In the genomic region with DNA sequence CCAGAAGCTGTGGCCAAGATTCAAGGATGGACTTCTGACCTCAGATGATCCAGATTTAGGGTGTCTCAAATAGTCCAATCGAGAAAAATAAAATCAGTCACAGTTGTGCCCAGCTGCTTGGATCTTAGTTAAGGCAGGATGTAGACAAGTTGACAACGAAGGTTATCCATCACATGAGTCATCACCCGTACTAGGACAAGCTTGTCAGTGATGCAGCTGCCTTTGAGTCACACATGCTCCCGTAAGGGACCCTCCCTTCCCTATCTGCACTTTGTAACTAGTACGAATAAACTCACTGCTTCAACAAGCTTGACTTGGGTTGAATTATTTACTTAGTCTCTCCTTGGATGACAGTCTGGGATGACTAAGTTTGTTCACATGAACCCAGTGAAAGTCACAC, we compare ENCODE assay signal across 14 mouse cellular contexts.
A peak's percentile ranks its signal among the peaks of the same experiment; 100 is the strongest.
DNase-seq lines count a peak whose midpoint lies in the region; TF ChIP-seq lines count a peak whose summit lies in the region.
"Had no signal": no experiment of that assay in that cellular context is flagged by ENCODE, and none has a peak within 500 bp of the region (broad histone marks: within the 10 kb centered on the region; RNA-seq: fewer than 3 reads in every experiment).

No protein-coding gene starts in this region.

- no peak overlapping the region for H3K4me3 ChIP-seq in CH12.LX (replicated peaks in 1 of 3; ENCODE audit: low read depth in 2 of 3, low read length in 2 of 3, poor library complexity in 1 of 3)
- H3K4me3 ChIP-seq: hindbrain, embryonic 15.5 days; limb, embryonic 13.5 days had no signal

- DNase-seq in gastrocnemius, postnatal 25 days: peak; percentile 5
- no peak for DNase-seq in gastrocnemius, postnatal 14 days
- DNase-seq in 3T3-L1 (ENCODE audit: low read depth, low spot score): peak; percentile 88
- peak; percentile 33 for DNase-seq in CH12.LX (ENCODE audit: extremely low read depth)
- peak; percentile 17 to 27 for DNase-seq in heart, postnatal 10 days
- no peak for DNase-seq in layer of hippocampus, adult 18-20 months (ENCODE audit: low spot score in 2 of 2)
- no peak for DNase-seq in layer of hippocampus, postnatal 25 days (ENCODE audit: extremely low spot score in 1 of 2, low spot score in 1 of 2)
- DNase-seq: cerebellum, adult 2 months; layer of hippocampus, adult 9-11 months; midbrain, embryonic 14.5 days; retina, postnatal 1 day had no signal

- dilution Hi-C loops in CH12.LX (cut with MboI; ENCODE audit: extremely low pct_ligation_motif_present, extremely low pct_unique_long_range_greater_than_20kb, low sequenced_read_pairs): no loop called here

- no peaks in the 10 kb centered on the region for H3K27me3 ChIP-seq in CH12.LX (replicated peaks)
- H3K27me3 ChIP-seq: hindbrain, embryonic 15.5 days; limb, embryonic 13.5 days had no signal

- intact Hi-C loops in gastrocnemius, postnatal 14 days (cut with DNase I; ENCODE audit: low total_unique reads): no loop called here
- intact Hi-C loops in heart, postnatal 10 days (cut with DNase I): no loop called here

- no peaks in the 10 kb centered on the region for H3K36me3 ChIP-seq in CH12.LX (replicated peaks in 1 of 2; ENCODE audit: control insufficient read depth in 1 of 2, insufficient read depth in 1 of 2, low read length in 1 of 2)
- H3K36me3 ChIP-seq: hindbrain, embryonic 15.5 days; limb, embryonic 13.5 days had no signal

- no peaks in the 10 kb centered on the region for H3K9me3 ChIP-seq in CH12.LX (replicated peaks; ENCODE audit: low read length)
- H3K9me3 ChIP-seq: hindbrain, embryonic 15.5 days; limb, embryonic 13.5 days had no signal

- no peak for TF ChIP-seq POLR2A in CH12.LX (IDR thresholded peaks at IDR 0.05; ENCODE audit: low read depth, low read length)

- H3K27ac ChIP-seq in CH12.LX (ENCODE audit: insufficient read depth, low read depth): no peak overlapping the region
- H3K27ac ChIP-seq: hindbrain, embryonic 15.5 days; limb, embryonic 13.5 days; liver, embryonic 14.5 days had no signal

- no peak overlapping the region for H3K4me2 ChIP-seq in CH12.LX (ENCODE audit: insufficient read depth, low read depth, poor library complexity, severe bottlenecking)
- H3K4me2 ChIP-seq: hindbrain, embryonic 15.5 days; limb, embryonic 13.5 days had no signal

- no peaks in the 10 kb centered on the region for H3K79me2 ChIP-seq in CH12.LX (replicated peaks; ENCODE audit: control insufficient read depth, extremely low read depth, insufficient read depth, poor library complexity, severe bottlenecking)

- peaks cover 0 to 6% of the 10 kb centered on the region in 2 experiments; a peak in 1 of 4 replicates for H3K4me1 ChIP-seq in CH12.LX (ENCODE audit: control insufficient read depth in 1 of 2, insufficient read depth in 2 of 2)
- H3K4me1 ChIP-seq: hindbrain, embryonic 15.5 days; limb, embryonic 13.5 days had no signal

- no peak for TF ChIP-seq RAD21 in CH12.LX (IDR thresholded peaks at IDR 0.05; ENCODE audit: low read depth, low read length)

- H3K9ac ChIP-seq in CH12.LX (ENCODE audit: insufficient read depth, low read depth): no peak overlapping the region
- H3K9ac ChIP-seq: hindbrain, embryonic 15.5 days; limb, embryonic 13.5 days; liver, embryonic 14.5 days had no signal

- TF ChIP-seq EP300 in CH12.LX (IDR thresholded peaks at IDR 0.05; ENCODE audit: low read length): no peak

- in situ Hi-C loops in CH12.LX (cut with MboI; ENCODE audit: low pct_ligation_motif_present, low pct_unique_long_range_greater_than_20kb, low sequenced_read_pairs): loop anchor here (25.0 kb wide), 1 partner anchor 476 kb away; a partner anchor contains a TSS

- no peak for TF ChIP-seq CTCF in CH12.LX (conservative IDR thresholded peaks at IDR 0.05 in 1 of 2, IDR thresholded peaks at IDR 0.05 in 1 of 2; ENCODE audit: low read depth in 2 of 2, low read length in 2 of 2)

TF ChIP-seq in CH12.LX, 34 proteins besides CTCF, POLR2A, EP300 and RAD21:
- TF ChIP-seq MEF2A (IDR thresholded peaks at IDR 0.05; ENCODE audit: borderline replicate concordance, low read depth, low read length) (no peak), JUND (conservative IDR thresholded peaks at IDR 0.05; ENCODE audit: low read depth, low read length) (no peak), NELFE (IDR thresholded peaks at IDR 0.05; ENCODE audit: low read depth, low read length) (no peak), USF1 (IDR thresholded peaks at IDR 0.05; ENCODE audit: low read depth, low read length) (no peak), ELF1 (IDR thresholded peaks at IDR 0.05; ENCODE audit: low read depth, low read length) (no peak), IRF4 (IDR thresholded peaks at IDR 0.05; ENCODE audit: low read depth, low read length) (no peak), USF2 (conservative IDR thresholded peaks at IDR 0.05; ENCODE audit: low read depth, low read length) (no peak), ETS1 (conservative IDR thresholded peaks at IDR 0.05; ENCODE audit: low read depth, low read length) (no peak), TBP (conservative IDR thresholded peaks at IDR 0.05; ENCODE audit: low read depth, low read length) (no peak), ZC3H11A (IDR thresholded peaks at IDR 0.05; ENCODE audit: low read depth, low read length) (no peak), E2F4 (IDR thresholded peaks at IDR 0.05; ENCODE audit: insufficient replicate concordance, low read depth, low read length) (no peak), UBTF (IDR thresholded peaks at IDR 0.05; ENCODE audit: low read depth, low read length) (no peak), POLR2AphosphoS2 (IDR thresholded peaks at IDR 0.05; ENCODE audit: low read depth, low read length) (no peak), MAX (IDR thresholded peaks at IDR 0.05; ENCODE audit: low read length) (no peak), CHD2 (IDR thresholded peaks at IDR 0.05; ENCODE audit: low read length) (no peak), BHLHE40 (IDR thresholded peaks at IDR 0.05; ENCODE audit: low read depth, low read length) (no peak), GABPA (IDR thresholded peaks at IDR 0.05; ENCODE audit: insufficient replicate concordance, low read depth, low read length) (no peak)

Comparison
In these comparisons a context has a peak if more than half of its experiments do, and no peak if none do; other contexts are left out.
1. DNase-seq: peak in gastrocnemius, postnatal 25 days (single experiment), 3T3-L1 (single experiment), CH12.LX (single experiment) and heart, postnatal 10 days (2 of 2); none in gastrocnemius, postnatal 14 days (single experiment), layer of hippocampus, adult 18-20 months (0 of 2) and layer of hippocampus, postnatal 25 days (0 of 2).